Mouse (Mus musculus): ENCODE measurements around the gene A030003K21Rik. TPM values are rescaled to one million over a fixed set of nuclear protein-coding genes. Genes with fewer than 3 reads are reported as not detected.

A030003K21Rik gene
- total and polyA plus RNA-seq, 3 experiments, result not detected

DNA sequence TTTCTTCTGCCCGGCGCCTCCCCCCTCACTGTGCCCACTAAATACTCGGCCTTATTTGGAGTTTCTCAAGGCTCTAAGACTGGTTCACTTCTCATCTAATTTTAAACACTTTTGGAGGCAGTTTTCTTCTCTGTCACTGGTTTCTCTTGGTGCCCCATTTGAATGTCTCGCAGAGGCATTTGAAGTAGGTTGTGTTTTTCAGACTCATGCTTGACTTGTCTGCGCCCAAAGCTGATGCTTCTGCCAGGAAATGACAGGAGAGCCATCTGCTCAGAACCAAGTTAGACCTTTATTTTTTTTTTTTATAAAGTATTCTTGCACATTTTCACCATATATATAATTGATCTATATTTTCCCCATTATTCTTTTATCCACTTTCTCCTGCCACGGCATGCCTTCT lies 43.5 kb upstream of the A030003K21Rik start:
- TF ChIP-seq RAD21 (IDR thresholded peaks at IDR 0.05; ENCODE audit: low read depth, low read length) (no peak), TBP (IDR thresholded peaks at IDR 0.05; ENCODE audit: low read depth, low read length) (no peak)
- Histone ChIP-seq H3K27me3 (ENCODE audit: control insufficient read depth in 1 of 2, insufficient read depth in 2 of 2, low read length in 2 of 2) (no peaks in the 10 kb centered on the region; a peak in 1 of 4 replicates), H3K4me1 (ENCODE audit: control insufficient read depth in 1 of 2, insufficient read depth in 2 of 2, low read length in 2 of 2) (no peaks in the 10 kb centered on the region), H3K27ac (ENCODE audit: control insufficient read depth, low read depth, low read length) (no peak overlapping the region), H3K79me2 (ENCODE audit: control insufficient read depth, insufficient read depth, low read length, poor library complexity) (no peaks in the 10 kb centered on the region), H3K4me3 (ENCODE audit: control insufficient read depth in 1 of 2, insufficient read depth in 1 of 2, low read depth in 2 of 2, low read length in 2 of 2) (no peak overlapping the region), H3K9ac (ENCODE audit: control insufficient read depth, low read depth, low read length, poor library complexity, severe bottlenecking) (no peak overlapping the region), H3K36me3 (ENCODE audit: control insufficient read depth in 1 of 2, insufficient read depth in 2 of 2, low read length in 2 of 2) (no peaks in the 10 kb centered on the region), H3K9me3 (replicated peaks; ENCODE audit: insufficient read depth, low read length) (no peaks in the 10 kb centered on the region)
- no peak for DNase-seq (ENCODE audit: low read depth, low spot score)

DNA sequence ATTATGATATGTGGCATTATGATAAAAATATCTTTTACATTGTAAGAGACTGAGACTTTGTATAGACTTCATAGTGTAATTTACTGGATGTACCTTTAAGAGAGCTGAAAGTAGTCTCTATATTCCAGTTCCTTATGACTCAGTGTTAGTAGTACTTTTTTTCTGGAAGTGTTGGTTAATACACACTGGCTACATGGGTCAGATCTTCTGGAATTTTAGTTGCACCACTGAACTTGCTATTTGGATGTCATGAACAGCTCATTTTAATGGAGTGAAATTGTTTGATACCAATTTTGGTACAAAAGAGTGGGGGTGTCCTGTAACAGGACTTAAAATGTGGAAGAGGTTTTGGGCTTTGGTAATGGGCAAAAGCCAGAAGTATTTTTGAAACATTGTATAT lies 34.7 kb upstream of the A030003K21Rik start:
- no peak for DNase-seq (ENCODE audit: low read depth, low spot score)
- H3K36me3 ChIP-seq (ENCODE audit: control insufficient read depth in 1 of 2, insufficient read depth in 2 of 2, low read length in 2 of 2), result no peaks in the 10 kb centered on the region
- no peaks in the 10 kb centered on the region for H3K9me3 ChIP-seq (replicated peaks; ENCODE audit: insufficient read depth, low read length)
- TF ChIP-seq UBTF (IDR thresholded peaks at IDR 0.05; ENCODE audit: borderline replicate concordance, insufficient read depth, low read depth, low read length), result no peak
- TF ChIP-seq RAD21 (IDR thresholded peaks at IDR 0.05; ENCODE audit: low read depth, low read length), result no peak
- no peak for TF ChIP-seq E2F4 (IDR thresholded peaks at IDR 0.05; ENCODE audit: borderline replicate concordance, low read depth, low read length)
- TF ChIP-seq MAFK (IDR thresholded peaks at IDR 0.05; ENCODE audit: borderline replicate concordance, low read depth, low read length), result no peak
- no peak for TF ChIP-seq NRF1 (IDR thresholded peaks at IDR 0.05; ENCODE audit: insufficient read depth, low read depth, low read length, poor library complexity, severe bottlenecking)
- no peak for TF ChIP-seq TCF12 (IDR thresholded peaks at IDR 0.05; ENCODE audit: low read depth, low read length)
- TF ChIP-seq MAZ (IDR thresholded peaks at IDR 0.05; ENCODE audit: low read depth, low read length), result no peak
- no peak for TF ChIP-seq MYC (IDR thresholded peaks at IDR 0.05; ENCODE audit: low read depth, low read length)
- no peak for TF ChIP-seq JUND (IDR thresholded peaks at IDR 0.05; ENCODE audit: low read depth, low read length)
- TF ChIP-seq GATA1 (IDR thresholded peaks at IDR 0.05; ENCODE audit: low read depth, low read length), result no peak
- no peak for TF ChIP-seq CHD1 (IDR thresholded peaks at IDR 0.05; ENCODE audit: low read depth, low read length)
- TF ChIP-seq ETS1 (IDR thresholded peaks at IDR 0.05; ENCODE audit: low read depth, low read length), result no peak
- no peak for TF ChIP-seq ZKSCAN1 (IDR thresholded peaks at IDR 0.05; ENCODE audit: low read depth, low read length)
- no peak for TF ChIP-seq SIN3A (IDR thresholded peaks at IDR 0.05; ENCODE audit: low read length)
- TF ChIP-seq ZNF384 (IDR thresholded peaks at IDR 0.05; ENCODE audit: low read depth, low read length), result no peak
- H3K4me3 ChIP-seq (ENCODE audit: control insufficient read depth in 1 of 2, insufficient read depth in 1 of 2, low read depth in 2 of 2, low read length in 2 of 2), result no peak overlapping the region
- H3K27ac ChIP-seq (ENCODE audit: control insufficient read depth, low read depth, low read length), result no peak overlapping the region
- H3K79me2 ChIP-seq (ENCODE audit: control insufficient read depth, insufficient read depth, low read length, poor library complexity), result no peaks in the 10 kb centered on the region
- H3K9ac ChIP-seq (ENCODE audit: control insufficient read depth, low read depth, low read length, poor library complexity, severe bottlenecking), result no peak overlapping the region
- no peaks in the 10 kb centered on the region for H3K4me1 ChIP-seq (ENCODE audit: control insufficient read depth in 1 of 2, insufficient read depth in 2 of 2, low read length in 2 of 2)
- H3K27me3 ChIP-seq (ENCODE audit: control insufficient read depth in 1 of 2, insufficient read depth in 2 of 2, low read length in 2 of 2), result peaks cover 0 to 1% of the 10 kb centered on the region in 2 experiments; a peak in 2 of 4 replicates
